Mouse (Mus musculus) layer of hippocampus, adult 9-11 months (tissue): ENCODE results near the gene Smc2.
"Not testable (repeated sequence)": the region's sequence is repeated elsewhere in the genome, so short reads cannot be mapped to it uniquely, and the experiment has no call there.

ENCODE experiments used
- DNase-seq: peaks from one replicate; pipeline ENCODE4 v3.0.0; 2022

The Smc2 gene

DNA sequence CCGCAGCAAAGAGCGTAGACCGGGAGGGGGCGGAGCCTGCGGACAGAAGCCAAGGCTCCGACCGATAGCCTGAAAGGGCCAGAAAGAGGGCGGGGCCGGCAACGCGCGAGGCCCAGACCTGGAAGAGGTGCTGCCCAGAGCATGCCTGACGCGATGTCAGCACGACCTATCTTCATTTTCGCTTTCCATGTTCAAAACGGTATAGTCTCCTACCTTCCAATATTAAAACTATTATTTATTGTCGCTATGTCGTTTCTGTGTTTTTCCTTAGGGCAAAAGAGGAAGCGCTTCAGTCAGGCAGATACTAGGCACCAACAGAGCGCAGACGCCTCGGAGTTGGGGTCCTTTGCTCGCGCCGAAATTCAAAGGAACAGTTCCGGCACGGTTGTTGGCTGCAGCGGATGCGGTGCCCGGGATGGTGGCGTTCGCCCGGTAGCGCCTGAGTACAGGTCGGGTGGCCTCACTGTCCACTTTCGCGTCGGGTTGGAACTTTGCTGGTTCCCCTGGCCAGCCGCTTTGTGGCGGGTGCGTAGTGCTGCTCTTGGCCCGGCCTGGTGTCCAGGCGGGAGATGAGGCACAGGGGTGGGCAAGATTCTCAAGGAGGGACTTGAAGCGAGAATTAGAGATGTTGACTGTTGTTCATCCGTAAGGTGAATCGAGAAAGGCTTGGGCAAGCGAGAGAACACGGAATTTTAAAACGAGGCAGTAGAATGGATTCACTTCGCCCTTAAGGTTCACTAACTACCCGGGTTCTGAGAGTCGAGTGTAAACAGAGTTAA, at the start of gene Smc2:
Gene Smc2, plus strand, starts transcription at position 358 of the 779 bp plus-strand sequence.
- peak; percentile 93 for DNase-seq

- DNase-seq = no peak
Measured at GRCm38 (mm10) chr4:52411587-52411986, 27.5 kb upstream of the Smc2 start.

GRCm38 (mm10) chr4:52423653-52424052, 15.4 kb upstream of the Smc2 start:
- DNase-seq = peak; percentile 18

- DNase-seq = no peak
Measured at GRCm38 (mm10) chr4:52429310-52430198, 9.5 kb upstream of the Smc2 start.

- not testable (repeated sequence) for DNase-seq
Measured at GRCm38 (mm10) chr4:52435551-52435950, 3.5 kb upstream of the Smc2 start.

DNA sequence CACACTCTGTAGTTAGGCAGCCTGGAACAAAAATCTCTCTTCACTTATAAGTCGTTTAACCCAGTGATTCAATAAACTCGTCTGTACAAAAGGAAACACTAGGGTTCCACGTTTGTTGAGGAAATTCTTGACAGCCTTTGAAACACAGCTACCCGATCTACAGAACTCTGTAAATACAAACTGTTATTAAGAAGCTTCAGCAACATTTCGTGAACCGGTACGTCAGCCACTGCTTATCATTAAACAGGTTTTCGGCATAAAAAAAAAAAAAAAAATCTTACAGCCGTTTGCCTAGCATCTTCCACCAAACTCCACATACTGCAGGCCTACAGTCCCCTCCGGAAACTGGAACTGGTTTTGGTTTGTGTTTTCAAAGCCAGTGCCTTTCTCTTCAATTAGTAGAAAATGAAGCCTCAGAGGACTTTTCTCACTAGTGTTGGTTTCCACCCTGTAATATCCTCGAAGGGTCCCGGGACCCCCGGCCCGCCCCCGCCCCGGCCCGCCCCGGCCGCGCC, 615 bp upstream of the Smc2 start:
- DNase-seq = no peak

GRCm38 (mm10) chr4:52459726-52460125, 20.7 kb downstream of the Smc2 start:
- no peak for DNase-seq

- peak; percentile 88 for DNase-seq
Measured at GRCm38 (mm10) chr4:52461321-52461720, 22.3 kb downstream of the Smc2 start.

DNA sequence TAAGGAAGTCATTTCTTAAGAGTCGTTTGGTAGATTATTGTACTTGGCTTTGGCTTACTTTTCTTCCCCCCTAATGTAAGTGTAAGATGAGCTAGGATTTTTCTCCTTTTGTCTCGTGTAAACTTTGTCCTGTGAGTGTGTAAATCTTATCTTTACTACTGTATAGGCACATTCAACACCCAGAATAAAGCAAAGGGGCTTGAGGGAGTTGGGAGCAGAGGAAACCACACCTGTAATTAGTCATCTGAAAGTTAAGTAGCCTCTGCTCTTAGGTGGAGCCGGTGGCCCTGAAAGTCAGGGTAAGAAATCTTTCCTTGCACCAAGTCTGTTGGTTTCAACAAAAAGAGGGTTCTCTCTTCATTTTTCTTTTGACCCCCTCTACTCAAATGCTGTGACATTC, 34.4 kb downstream of the Smc2 start:
- no peak for DNase-seq

DNA sequence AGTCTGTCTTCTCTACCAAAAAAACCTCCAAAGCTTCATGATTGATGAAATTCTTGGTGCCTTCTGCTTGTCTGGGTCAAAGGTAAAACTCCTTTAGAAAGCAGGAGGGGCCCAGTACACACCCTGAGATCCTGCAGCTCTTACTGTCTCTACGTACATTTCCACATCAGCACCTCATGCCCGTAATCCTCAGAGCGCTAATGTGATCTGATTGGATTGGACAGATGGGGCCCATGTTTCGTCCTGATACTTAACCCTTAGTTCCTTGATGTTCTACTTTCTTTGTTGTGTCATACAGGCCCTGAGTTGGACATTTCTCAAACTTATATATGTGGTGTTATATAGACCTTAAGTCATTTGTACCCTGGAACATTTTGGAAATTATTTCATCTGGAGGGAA, 48.4 kb downstream of the Smc2 start:
- DNase-seq = no peak

- DNase-seq = not testable (repeated sequence)
Measured at GRCm38 (mm10) chr4:52497144-52497543, 58.1 kb downstream of the Smc2 start, which contains the start of gene Vma21-ps. Gene Vma21-ps (minus strand): TSS chr4:52497244.

DNA sequence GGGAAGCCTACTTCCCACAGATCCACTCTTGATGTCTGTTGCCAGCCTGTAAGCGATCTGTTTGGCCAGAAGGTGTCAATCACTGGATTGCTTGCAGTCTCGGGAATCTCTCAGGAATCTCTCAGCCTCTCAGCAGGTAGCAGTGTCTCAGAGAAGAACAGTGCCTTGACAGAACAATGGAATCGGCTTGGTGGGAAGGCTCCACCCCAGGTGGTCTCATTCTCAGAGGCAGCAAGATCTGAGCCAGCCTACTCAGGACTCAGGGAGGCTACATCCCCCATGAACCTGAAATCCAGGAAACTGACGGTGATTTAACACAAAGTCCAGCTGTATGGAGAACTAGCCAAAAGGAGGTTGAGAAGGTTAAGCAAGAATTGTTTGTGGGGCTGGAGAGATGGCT, 78.5 kb downstream of the Smc2 start:
- DNase-seq = no peak

- peak; percentile 65 for DNase-seq
Measured at GRCm38 (mm10) chr4:52519301-52519700, 80.3 kb downstream of the Smc2 start.

- DNase-seq = no peak
Measured at GRCm38 (mm10) chr4:52526464-52526863, 87.4 kb downstream of the Smc2 start.

- peak; percentile 64 for DNase-seq
Measured at GRCm38 (mm10) chr4:52530636-52531035, 91.6 kb downstream of the Smc2 start.
